Mouse (Mus musculus) kidney, embryonic 15.5 days (tissue): Measurements from ENCODE around the gene Usp33. TPM values are rescaled to one million over a fixed set of nuclear protein-coding genes. Genes with fewer than 3 reads are reported as not detected.

Experiments used
- ATAC-seq: fragments of 200-750 bp; cut with Nextera tagmentation; replicated peaks from 2 replicates; pipeline ENCODE4 v1.8.0; 2017; ENCODE audit warnings: moderate TSS enrichment; ENCODE audit not compliant: low FRiP score
- H3K27ac ChIP-seq: fragments of 300-500 bp; sonication (generic); 2 replicates; pipeline ENCODE4 v1.5.1; 2015; ENCODE audit warnings: mild to moderate bottlenecking, inconsistent platforms
- H3K27me3 ChIP-seq: fragments of 300-500 bp; sonication (generic); 2 replicates; pipeline ENCODE4 v1.6.1; 2015; ENCODE audit warnings: inconsistent platforms
- H3K36me3 ChIP-seq: fragments of 300-500 bp; sonication (generic); 2 replicates; pipeline ENCODE4 v1.6.1; 2015; ENCODE audit warnings: inconsistent platforms
- H3K4me1 ChIP-seq: fragments of 300-500 bp; sonication (generic); 2 replicates; pipeline ENCODE4 v1.6.1; 2015; ENCODE audit warnings: inconsistent platforms
- H3K4me2 ChIP-seq: fragments of 300-500 bp; sonication (generic); 2 replicates; pipeline ENCODE4 v1.6.1; 2015; ENCODE audit warnings: moderate library complexity, mild to moderate bottlenecking, inconsistent platforms
- H3K4me3 ChIP-seq: fragments of 300-500 bp; sonication (generic); replicated peaks from 2 replicates; pipeline ENCODE4 v1.5.1; 2015; ENCODE audit warnings: mild to moderate bottlenecking, inconsistent platforms
- H3K9ac ChIP-seq: fragments of 300-500 bp; sonication (generic); 2 replicates; pipeline ENCODE4 v1.6.1; 2015; ENCODE audit warnings: mild to moderate bottlenecking, inconsistent platforms
- H3K9me3 ChIP-seq: fragments of 300-500 bp; sonication (generic); replicated peaks from 2 replicates; pipeline ENCODE4 v1.6.1; 2016; ENCODE audit warnings: inconsistent platforms
- WGBS: fragments of 180-500 bp; shearing (Covaris S2); methylation state at CpG from one replicate; pipeline ENCODE4 v1.1.7; 2015; ENCODE audit warnings: mixed read lengths; 5-methylcytosine and 5-hydroxymethylcytosine counted together
- polyA plus RNA-seq: library from polyadenylated mRNA; unstranded; fragments of >200 nt; fragmentation: Nextera tagmentation; extraction: Ambion mirVana; gene quantifications from 2 replicates; pipeline ENCODE4 v1.2.1, GENCODE M21; 2015

Gene Usp33
- polyA plus RNA-seq, 1 experiment from 2014 or later: 40.3 TPM

DNA sequence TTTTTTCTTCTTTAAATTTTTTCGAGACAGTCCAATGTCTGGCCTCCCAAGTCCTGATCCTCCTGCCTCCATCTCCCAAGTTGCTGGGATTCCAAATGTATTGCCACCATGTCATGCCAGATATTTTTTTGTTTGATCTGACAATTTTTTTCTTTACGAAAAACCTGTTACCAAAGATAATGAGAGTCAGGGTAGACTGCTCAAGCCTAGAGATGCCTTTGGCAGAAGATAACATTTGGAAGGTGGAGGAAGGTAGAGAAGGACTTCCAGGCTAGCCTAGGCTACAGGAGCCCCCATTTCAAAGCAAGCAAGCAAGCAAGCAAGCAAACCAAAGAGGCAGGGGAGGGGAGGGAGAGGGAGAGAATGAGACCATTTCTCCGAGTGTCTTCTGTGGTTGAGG, 949 bp downstream of the Usp33 start:
- H3K27ac ChIP-seq: no peak overlapping the region
- peak overlapping the region; percentile 85 for H3K9ac ChIP-seq
- H3K36me3 ChIP-seq: no peaks in the 10 kb centered on the region
- no peaks in the 10 kb centered on the region for H3K9me3 ChIP-seq
- H3K4me3 ChIP-seq: peak overlapping the region; percentile 70
- H3K4me2 ChIP-seq: peak overlapping the region; percentile 63
- H3K4me1 ChIP-seq: peaks cover 16% of the 10 kb centered on the region
- no peak for ATAC-seq
- WGBS: 42% methylated on average over 3 of the region's 3 CpGs
- no peaks in the 10 kb centered on the region for H3K27me3 ChIP-seq

DNA sequence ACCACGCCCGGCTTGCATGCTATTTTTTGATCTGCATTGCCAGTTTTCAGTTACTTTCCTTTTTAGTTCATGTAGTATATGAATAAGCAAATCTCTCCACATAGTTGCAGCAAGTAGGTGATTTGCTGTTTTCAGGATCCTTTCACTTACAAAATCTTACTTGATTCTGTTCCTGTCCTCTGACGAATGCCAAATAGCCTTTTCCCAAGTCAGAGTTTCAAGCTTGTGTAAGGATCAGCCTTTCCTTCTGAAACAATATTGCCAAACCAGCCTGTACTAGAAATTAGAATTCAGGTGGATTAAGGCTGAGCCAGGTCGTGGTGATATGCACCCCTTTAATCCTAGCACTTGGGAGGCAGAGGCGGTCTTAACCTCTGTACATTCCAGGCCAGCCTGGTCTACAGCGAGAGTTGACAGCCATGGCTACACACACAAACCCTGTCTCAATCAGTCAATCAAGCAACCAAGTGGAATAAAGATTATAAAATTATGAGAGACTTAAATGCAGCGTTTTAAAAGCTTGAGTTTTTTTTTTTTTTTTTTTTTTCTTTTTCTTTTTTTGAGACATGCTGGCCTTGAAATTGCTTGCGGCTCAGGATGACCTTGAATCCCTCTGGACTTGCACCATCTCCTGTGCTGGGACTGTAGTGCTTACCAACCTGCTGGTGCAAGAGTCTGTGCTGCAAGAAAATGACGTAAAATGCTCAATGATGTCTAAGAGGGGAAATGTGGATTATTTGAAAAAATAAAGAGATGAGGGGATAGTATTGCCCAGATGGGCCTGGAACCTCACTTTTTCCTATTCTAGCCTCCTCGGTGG, 1.9 kb downstream of the Usp33 start:
- no peak for ATAC-seq
- WGBS: 91% methylated on average over 10 of the region's 10 CpGs
- no peak overlapping the region for H3K4me2 ChIP-seq

GRCm38 (mm10) chr3:152350431-152350830, 4.2 kb downstream of the Usp33 start:
- Histone ChIP-seq H3K36me3 (no peaks in the 10 kb centered on the region), H3K27ac (no peak overlapping the region), H3K9me3 (no peaks in the 10 kb centered on the region), H3K9ac (no peak overlapping the region), H3K4me1 (peaks cover 19% of the 10 kb centered on the region), H3K4me2 (no peak overlapping the region), H3K4me3 (no peak overlapping the region), H3K27me3 (no peaks in the 10 kb centered on the region)
- ATAC-seq: no peak
- 81% methylated on average over 3 of the region's 3 CpGs for WGBS

More for the DNA sequence above, 1.9 kb downstream of the Usp33 start:
- H3K9ac ChIP-seq: no peak overlapping the region
- no peaks in the 10 kb centered on the region for H3K27me3 ChIP-seq
- H3K4me1 ChIP-seq: peaks cover 16% of the 10 kb centered on the region
- no peaks in the 10 kb centered on the region for H3K36me3 ChIP-seq
- H3K9me3 ChIP-seq: no peaks in the 10 kb centered on the region
- no peak overlapping the region for H3K4me3 ChIP-seq
- H3K27ac ChIP-seq: no peak overlapping the region

GRCm38 (mm10) chr3:152350966-152351365, 4.7 kb downstream of the Usp33 start:
- Histone ChIP-seq H3K4me2 (no peak overlapping the region), H3K27ac (no peak overlapping the region)
- 79% methylated on average over 5 of the region's 5 CpGs for WGBS

DNA sequence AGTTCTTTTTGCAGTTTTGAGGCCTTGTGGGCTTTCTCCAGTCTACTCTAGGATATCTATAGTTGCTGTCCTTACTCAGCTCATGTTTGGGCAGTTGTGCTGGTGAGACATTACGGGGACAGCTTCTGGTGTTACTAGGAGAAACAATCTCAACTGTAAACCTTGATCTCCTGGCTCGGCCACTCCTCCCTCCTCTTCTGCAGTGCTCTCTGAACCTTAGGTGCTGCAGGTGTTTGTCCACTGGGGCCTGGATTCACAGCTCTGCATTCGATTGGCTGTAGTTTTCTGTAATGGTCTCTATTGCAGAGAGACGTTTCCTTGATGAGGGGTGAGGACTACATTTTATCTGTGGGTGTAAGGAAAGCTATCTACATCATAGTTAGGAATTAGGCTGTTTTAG, 6.0 kb downstream of the Usp33 start:
- ATAC-seq: no peak
- Histone ChIP-seq H3K27me3 (no peaks in the 10 kb centered on the region), H3K4me3 (no peak overlapping the region), H3K9me3 (no peaks in the 10 kb centered on the region), H3K4me1 (peaks cover 26% of the 10 kb centered on the region), H3K4me2 (no peak overlapping the region), H3K27ac (no peak overlapping the region), H3K9ac (no peak overlapping the region), H3K36me3 (no peaks in the 10 kb centered on the region)
- 71% methylated on average over 4 of the region's 4 CpGs for WGBS

More at GRCm38 (mm10) chr3:152350966-152351365, 4.7 kb downstream of the Usp33 start:
- H3K9ac ChIP-seq: no peak overlapping the region
- H3K27me3 ChIP-seq: no peaks in the 10 kb centered on the region
- no peaks in the 10 kb centered on the region for H3K9me3 ChIP-seq
- H3K4me1 ChIP-seq: peaks cover 22% of the 10 kb centered on the region
- no peaks in the 10 kb centered on the region for H3K36me3 ChIP-seq
- ATAC-seq: no peak
- H3K4me3 ChIP-seq: no peak overlapping the region

- Histone ChIP-seq H3K9ac (no peak overlapping the region), H3K36me3 (no peaks in the 10 kb centered on the region; the same call in 1 of the 2 replicates), H3K4me2 (no peak overlapping the region), H3K4me3 (no peak overlapping the region), H3K27ac (no peak overlapping the region), H3K9me3 (no peaks in the 10 kb centered on the region), H3K27me3 (no peaks in the 10 kb centered on the region), H3K4me1 (peaks cover 24% of the 10 kb centered on the region)
- ATAC-seq: no peak
- WGBS: 86% methylated on average over 10 of the region's 10 CpGs
Measured at GRCm38 (mm10) chr3:152353434-152354177, 7.3 kb downstream of the Usp33 start.

GRCm38 (mm10) chr3:152355361-152355760, 9.1 kb downstream of the Usp33 start:
- H3K4me2 ChIP-seq: no peak overlapping the region
- peaks cover 23% of the 10 kb centered on the region for H3K4me1 ChIP-seq
- no peak overlapping the region for H3K4me3 ChIP-seq
- no peaks in the 10 kb centered on the region for H3K9me3 ChIP-seq
- WGBS: 38% methylated on average over 5 of the region's 5 CpGs
- no peak for ATAC-seq
- no peaks in the 10 kb centered on the region for H3K27me3 ChIP-seq
- no peak overlapping the region for H3K27ac ChIP-seq
- H3K36me3 ChIP-seq: peaks cover 13% of the 10 kb centered on the region
- no peak overlapping the region for H3K9ac ChIP-seq

GRCm38 (mm10) chr3:152356751-152357150, 10.5 kb downstream of the Usp33 start:
- no peak overlapping the region for H3K4me3 ChIP-seq
- H3K4me2 ChIP-seq: no peak overlapping the region
- no peak overlapping the region for H3K9ac ChIP-seq
- H3K9me3 ChIP-seq: no peaks in the 10 kb centered on the region
- H3K4me1 ChIP-seq: peaks cover 16% of the 10 kb centered on the region
- no peak overlapping the region for H3K27ac ChIP-seq
- ATAC-seq: peak; percentile 93
- no peaks in the 10 kb centered on the region for H3K27me3 ChIP-seq
- 48% methylated on average over 9 of the region's 9 CpGs for WGBS
- H3K36me3 ChIP-seq: peaks cover 27% of the 10 kb centered on the region

GRCm38 (mm10) chr3:152359151-152359550, 12.9 kb downstream of the Usp33 start:
- Histone ChIP-seq H3K9ac (no peak overlapping the region), H3K9me3 (no peaks in the 10 kb centered on the region), H3K4me3 (no peak overlapping the region), H3K27me3 (no peaks in the 10 kb centered on the region), H3K36me3 (peaks cover 51% of the 10 kb centered on the region), H3K4me2 (no peak overlapping the region), H3K4me1 (peaks cover 16% of the 10 kb centered on the region), H3K27ac (no peak overlapping the region)
- no peak for ATAC-seq
- 83% methylated on average over 7 of the region's 7 CpGs for WGBS

DNA sequence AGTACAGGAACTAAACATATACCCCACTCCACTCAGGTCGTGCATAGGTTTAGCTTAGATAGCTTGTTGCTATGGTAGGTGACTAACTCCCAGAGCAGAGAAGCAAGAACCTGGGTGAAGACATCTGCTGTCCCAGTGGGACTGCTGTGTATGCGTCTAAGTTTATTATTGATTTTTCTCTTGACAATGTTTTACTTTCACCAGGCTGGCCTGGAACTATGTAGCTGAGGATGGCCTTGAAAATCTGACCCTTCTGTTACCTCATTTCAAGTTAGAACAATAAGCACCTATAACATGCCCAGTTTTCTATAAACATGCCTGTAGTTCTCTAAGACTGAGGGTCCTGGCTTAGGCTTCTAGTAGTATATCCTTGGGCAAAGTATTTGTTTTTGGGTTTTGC, 17.9 kb downstream of the Usp33 start:
- 93% methylated on average over 2 of the region's 2 CpGs for WGBS
- H3K4me3 ChIP-seq: no peak overlapping the region
- H3K4me1 ChIP-seq: no peaks in the 10 kb centered on the region
- H3K9me3 ChIP-seq: no peaks in the 10 kb centered on the region
- no peak overlapping the region for H3K27ac ChIP-seq
- H3K36me3 ChIP-seq: peaks cover 98% of the 10 kb centered on the region
- H3K27me3 ChIP-seq: no peaks in the 10 kb centered on the region
- no peak for ATAC-seq
- H3K4me2 ChIP-seq: no peak overlapping the region
- no peak overlapping the region for H3K9ac ChIP-seq

DNA sequence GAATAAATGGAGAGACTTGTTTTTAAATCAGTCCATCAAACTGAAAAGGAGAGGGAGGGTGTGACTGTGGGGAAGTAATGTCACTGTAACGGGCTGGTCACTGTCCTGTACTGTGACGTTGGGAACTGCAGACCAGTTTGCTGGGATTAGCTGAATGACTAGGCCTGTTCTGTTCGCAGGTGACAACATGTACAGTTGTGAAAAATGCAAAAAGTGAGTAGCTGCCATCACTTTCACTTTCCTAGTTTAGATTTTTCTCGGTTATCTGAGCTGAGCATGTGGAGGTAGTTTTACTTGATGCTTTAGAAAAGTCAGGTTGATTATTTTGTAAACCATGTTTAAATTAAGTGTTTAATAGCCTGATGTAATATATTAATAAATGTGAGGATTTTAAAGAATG, 29.8 kb downstream of the Usp33 start:
- Histone ChIP-seq H3K9me3 (no peaks in the 10 kb centered on the region), H3K27ac (no peak overlapping the region), H3K4me3 (no peak overlapping the region), H3K9ac (no peak overlapping the region), H3K36me3 (peaks cover 88% of the 10 kb centered on the region), H3K27me3 (no peaks in the 10 kb centered on the region), H3K4me2 (no peak overlapping the region), H3K4me1 (no peaks in the 10 kb centered on the region)
- ATAC-seq: no peak
- 84% methylated on average over 4 of the region's 4 CpGs for WGBS

DNA sequence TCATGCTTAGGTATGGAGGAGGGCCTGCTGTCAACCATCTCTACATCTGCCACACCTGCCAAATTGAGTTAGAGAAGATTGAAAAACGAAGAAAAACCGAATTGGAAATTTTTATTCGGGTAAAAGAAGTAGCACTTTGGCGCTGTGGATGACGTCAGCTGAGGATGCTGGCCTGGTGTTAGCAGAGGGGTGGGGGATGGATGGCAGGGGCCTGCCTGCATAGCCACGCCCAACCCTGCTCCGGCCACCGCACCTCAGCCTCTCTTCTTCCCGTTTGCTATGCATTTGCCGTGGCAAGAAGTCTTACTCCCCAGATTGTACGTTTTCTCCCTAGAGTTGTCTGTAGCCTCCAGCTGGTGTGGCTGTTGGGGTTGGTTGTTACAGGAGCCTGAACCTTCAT, 37.8 kb downstream of the Usp33 start:
- Histone ChIP-seq H3K9me3 (no peaks in the 10 kb centered on the region), H3K36me3 (peaks cover 81% of the 10 kb centered on the region), H3K27me3 (no peaks in the 10 kb centered on the region), H3K27ac (no peak overlapping the region), H3K4me2 (no peak overlapping the region), H3K4me3 (no peak overlapping the region), H3K4me1 (no peaks in the 10 kb centered on the region), H3K9ac (no peak overlapping the region)
- 77% methylated on average over 11 of the region's 11 CpGs for WGBS
- no peak for ATAC-seq
